Mouse (Mus musculus) left cerebral cortex, adult 8-10 months (tissue): ENCODE measurements at regions not wholly inside any gene's neighbourhood (a gene's known extent, or its start where the extent isn't known, plus 50 kb on each side); places are given as distances from the start of the nearest gene placed in this dataset.

Experiments
- DNase-seq, 2 experiments: peaks; one replicate each; pipeline ENCODE4 v3.0.0; 2022; ENCODE audit warnings: low spot score in 2 of 2

- DNase-seq = no peak
Measured at GRCm38 (mm10) chr5:53381492-53382199, 84.3 kb upstream of the Rbpj start.

- no peak for DNase-seq
Measured at GRCm38 (mm10) chr5:53384026-53384425, 81.9 kb upstream of the Rbpj start.

- DNase-seq = no peak
Measured at GRCm38 (mm10) chr5:53385513-53386148, 80.3 kb upstream of the Rbpj start.

- DNase-seq = no peak
Measured at GRCm38 (mm10) chr5:53393571-53393970, 72.4 kb upstream of the Rbpj start.

- DNase-seq = no peak
Measured at GRCm38 (mm10) chr5:53394560-53394959, 71.4 kb upstream of the Rbpj start.

- no peak for DNase-seq
Measured at GRCm38 (mm10) chr5:53398428-53399058, 67.4 kb upstream of the Rbpj start.

- no peak for DNase-seq
Measured at GRCm38 (mm10) chr5:53401093-53401492, 64.9 kb upstream of the Rbpj start.

- no peak for DNase-seq
Measured at GRCm38 (mm10) chr5:53402022-53402421, 63.9 kb upstream of the Rbpj start.

- no peak for DNase-seq
Measured at GRCm38 (mm10) chr5:53402619-53403151, 63.3 kb upstream of the Rbpj start.

- no peak for DNase-seq
Measured at GRCm38 (mm10) chr5:53405929-53406328, 60.0 kb upstream of the Rbpj start.

- no peak for DNase-seq
Measured at GRCm38 (mm10) chr5:53407646-53408045, 58.3 kb upstream of the Rbpj start.

- DNase-seq = no peak
Measured at GRCm38 (mm10) chr5:53408235-53408634, 57.7 kb upstream of the Rbpj start.

- no peak for DNase-seq
Measured at GRCm38 (mm10) chr5:53409740-53410139, 56.2 kb upstream of the Rbpj start.

GRCm38 (mm10) chr5:53412391-53413075 is 53.4 kb upstream of the Rbpj start:
- no peak for DNase-seq

GRCm38 (mm10) chr5:53413677-53414076 is 52.3 kb upstream of the Rbpj start:
- DNase-seq = no peak

GRCm38 (mm10) chr5:53415472-53415871 is 50.5 kb upstream of the Rbpj start:
- no peak for DNase-seq
